Mouse (Mus musculus): Measurements from ENCODE around the gene Sox6.

DNA sequence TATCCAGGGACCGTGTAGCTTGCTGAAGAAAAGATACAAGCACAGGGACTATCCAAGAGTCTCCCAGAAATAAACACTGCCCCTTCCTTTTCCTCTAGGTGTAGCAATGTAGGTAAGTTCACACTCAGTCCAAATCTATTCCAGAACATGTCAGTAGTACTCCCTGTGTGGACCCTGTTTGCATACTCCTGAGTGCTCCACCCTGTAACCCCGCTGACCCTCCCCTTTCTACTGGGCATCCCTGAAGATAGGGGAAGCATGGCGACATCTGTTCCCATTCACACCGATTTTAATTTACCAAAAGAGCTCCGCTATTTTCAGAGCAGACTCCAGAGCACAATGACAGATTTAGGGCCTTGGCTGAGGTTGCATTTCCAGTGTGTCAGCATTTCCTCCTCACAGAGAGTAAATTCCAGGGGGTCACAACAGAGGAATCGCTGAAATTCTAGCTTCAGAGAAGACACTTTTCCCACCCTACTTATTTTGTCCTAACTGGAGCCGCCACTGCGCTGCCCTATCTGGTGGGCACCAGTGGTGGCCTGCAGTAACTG is 288.2 kb downstream of the Sox6 start:
- TF ChIP-seq CTCF (IDR thresholded peaks at IDR 0.05; ENCODE audit: insufficient read depth, low read length), result no peak
- TF ChIP-seq POLR2A (IDR thresholded peaks at IDR 0.05; ENCODE audit: borderline replicate concordance, extremely low read depth, low read depth, low read length), result no peak

All from lung, adult 2 months (tissue).